Mouse (Mus musculus) heart, postnatal 4 days (tissue): ENCODE data around the gene Copg2. TPM values are rescaled to one million over a fixed set of nuclear protein-coding genes. Genes with fewer than 3 reads are reported as not detected.
A peak's percentile ranks its signal among the peaks of the same experiment; 100 is the strongest.

ENCODE experiments used
- DNase-seq: peaks from one replicate; pipeline ENCODE4 v3.0.0; 2021
- total RNA-seq, 2 experiments: library from RNA; stranded (reverse); gene quantifications; 2 replicates each; pipeline ENCODE4 v1.2.3; 2021

Gene Copg2
- total RNA-seq, 2 experiments from 2014 or later: 50.2 to 50.7 TPM

DNA sequence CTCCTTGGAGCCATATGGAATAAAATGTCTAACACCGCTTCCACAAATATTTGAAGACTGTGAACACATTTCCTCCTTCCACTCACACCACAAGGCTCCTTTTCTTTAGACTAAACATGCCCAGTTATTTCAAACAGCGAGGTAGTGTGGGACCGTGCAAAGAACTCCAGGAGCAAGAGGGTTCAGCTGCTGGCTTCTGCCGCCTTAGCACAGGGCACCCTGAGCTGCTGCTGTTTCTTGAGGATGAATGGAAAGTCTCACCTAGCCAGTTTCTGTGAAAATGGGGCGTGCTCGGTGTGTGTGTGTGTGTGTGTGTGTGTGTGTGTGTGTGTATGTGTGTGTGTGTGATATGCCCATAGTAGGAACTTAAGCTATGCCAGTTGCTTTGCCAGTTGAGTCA, 162.1 kb downstream of the Copg2 start:
- DNase-seq: no peak

DNA sequence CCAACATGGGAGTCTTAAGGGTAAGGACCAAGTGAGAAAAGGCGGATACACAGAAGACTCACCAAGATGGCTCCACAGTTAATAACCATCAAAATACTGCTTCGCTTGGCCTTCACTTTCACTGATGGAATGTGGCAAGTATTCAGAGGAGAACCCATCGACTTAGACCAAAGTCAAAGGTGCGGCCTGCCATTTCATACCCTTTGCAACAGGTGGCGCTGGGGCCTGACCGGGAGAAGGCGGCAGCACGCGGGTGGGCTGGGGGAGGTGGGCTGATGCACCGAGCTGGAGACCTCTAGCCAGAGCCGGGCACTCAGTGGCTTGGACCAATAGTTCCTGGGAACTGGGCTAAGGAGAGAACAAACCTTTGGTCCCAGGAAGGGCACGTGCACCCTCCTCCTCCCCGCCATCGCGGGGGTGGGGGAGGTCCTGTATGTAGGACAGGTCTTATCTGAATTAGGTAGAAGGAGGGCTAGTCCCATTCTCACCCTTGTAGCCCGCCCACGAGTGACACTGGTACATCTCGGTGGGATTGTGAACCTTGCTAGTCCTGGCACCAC, 163.9 kb downstream of the Copg2 start:
- no peak for DNase-seq

- DNase-seq: peak; percentile 62
Measured at GRCm38 (mm10) chr6:30730301-30730971, 166.2 kb downstream of the Copg2 start.

DNA sequence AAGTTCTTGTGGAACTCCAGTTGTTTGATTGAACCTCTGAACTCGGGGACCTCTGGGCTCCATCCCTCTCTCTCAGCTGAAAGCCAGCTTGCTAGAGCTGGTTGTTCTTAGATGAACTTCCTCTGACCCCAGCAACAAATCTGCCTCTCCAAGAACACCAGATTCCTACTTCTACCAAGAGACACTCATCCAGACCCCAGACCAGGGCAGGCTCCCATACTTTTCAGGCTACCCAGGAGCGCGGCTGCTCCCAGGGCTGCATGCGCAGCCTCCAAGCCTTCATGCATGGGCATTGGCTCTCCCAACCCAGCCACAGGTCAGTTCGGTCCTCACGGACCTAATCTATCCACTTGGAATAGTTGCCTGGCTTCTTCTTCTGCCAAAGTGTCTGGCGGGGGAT, 173.3 kb downstream of the Copg2 start, which contains the start of gene Mest:
Gene Mest (plus strand): TSS at position 217 of the 400 bp plus-strand sequence.
- DNase-seq: no peak

- no peak for DNase-seq
Measured at GRCm38 (mm10) chr6:30722385-30723164, 174.0 kb downstream of the Copg2 start.

- no peak for DNase-seq
Measured at GRCm38 (mm10) chr6:30716796-30717195, 179.8 kb downstream of the Copg2 start.

DNA sequence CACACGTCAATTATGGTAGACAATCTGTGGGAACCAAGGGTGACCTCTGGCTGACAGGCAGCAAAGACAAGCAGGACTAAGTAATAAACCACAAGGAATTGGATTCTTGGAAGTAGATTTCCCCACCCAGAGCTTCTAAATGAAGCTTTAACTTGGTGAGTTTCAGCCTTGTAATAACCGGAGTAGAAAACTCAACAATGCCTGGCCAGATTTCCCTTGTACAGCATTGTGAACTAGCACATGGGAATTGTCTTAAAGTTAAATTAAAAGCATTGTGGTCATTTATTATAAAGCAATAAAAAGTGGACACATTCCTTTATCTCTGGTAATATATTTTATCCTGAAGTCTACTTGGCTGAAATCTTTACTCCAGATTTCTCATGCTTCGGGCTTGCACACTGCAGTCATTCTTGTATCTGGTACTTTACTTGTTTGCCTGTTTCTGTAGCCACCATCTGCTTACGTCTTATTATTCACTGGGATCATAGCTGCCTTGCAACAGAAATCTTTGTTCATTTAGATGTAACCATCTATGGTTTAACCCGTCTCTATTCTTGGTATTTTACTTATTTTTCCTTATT, 181.6 kb downstream of the Copg2 start:
- DNase-seq: no peak

GRCm38 (mm10) chr6:30713896-30714295, 182.7 kb downstream of the Copg2 start:
- no peak for DNase-seq

DNA sequence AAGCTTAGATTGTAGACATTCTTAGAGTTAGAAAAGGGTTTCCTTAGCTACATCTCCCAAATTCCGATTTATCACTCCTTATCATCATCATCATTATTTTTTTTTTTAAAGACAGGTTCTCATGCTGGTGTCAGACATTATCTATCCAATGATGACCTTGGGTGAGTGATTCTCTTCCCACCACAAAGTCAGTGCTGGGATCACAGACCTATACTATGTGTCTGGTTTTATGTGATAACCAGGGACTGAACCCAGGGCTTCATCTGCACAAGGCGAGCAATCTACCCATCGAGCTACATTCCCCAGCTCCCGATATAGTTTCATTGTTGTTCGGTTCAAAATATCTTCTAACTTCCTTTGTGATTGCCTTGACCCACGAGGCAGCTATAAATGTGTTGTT, 183.1 kb downstream of the Copg2 start:
- DNase-seq: no peak

- no peak for DNase-seq
Measured at GRCm38 (mm10) chr6:30712484-30712883, 184.1 kb downstream of the Copg2 start.

DNA sequence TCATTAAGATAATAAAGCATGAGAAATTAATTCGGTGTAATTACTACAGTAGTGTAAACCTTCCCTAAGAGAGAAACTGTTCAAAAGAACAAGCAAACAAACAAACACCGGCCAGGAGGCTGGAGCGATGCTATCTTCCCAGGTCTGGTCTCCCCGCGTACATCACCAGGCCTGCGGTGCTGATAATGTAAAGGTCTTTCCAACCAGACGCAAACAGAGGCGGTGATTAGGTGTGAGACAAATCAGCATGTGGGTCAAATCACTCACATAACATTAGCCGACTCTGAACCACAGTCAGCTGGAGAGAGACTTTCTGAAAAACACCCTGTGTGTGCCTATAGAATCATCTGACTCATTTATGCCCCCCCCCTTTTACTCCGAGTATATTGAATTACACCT, 185.2 kb downstream of the Copg2 start:
- no peak for DNase-seq

DNA sequence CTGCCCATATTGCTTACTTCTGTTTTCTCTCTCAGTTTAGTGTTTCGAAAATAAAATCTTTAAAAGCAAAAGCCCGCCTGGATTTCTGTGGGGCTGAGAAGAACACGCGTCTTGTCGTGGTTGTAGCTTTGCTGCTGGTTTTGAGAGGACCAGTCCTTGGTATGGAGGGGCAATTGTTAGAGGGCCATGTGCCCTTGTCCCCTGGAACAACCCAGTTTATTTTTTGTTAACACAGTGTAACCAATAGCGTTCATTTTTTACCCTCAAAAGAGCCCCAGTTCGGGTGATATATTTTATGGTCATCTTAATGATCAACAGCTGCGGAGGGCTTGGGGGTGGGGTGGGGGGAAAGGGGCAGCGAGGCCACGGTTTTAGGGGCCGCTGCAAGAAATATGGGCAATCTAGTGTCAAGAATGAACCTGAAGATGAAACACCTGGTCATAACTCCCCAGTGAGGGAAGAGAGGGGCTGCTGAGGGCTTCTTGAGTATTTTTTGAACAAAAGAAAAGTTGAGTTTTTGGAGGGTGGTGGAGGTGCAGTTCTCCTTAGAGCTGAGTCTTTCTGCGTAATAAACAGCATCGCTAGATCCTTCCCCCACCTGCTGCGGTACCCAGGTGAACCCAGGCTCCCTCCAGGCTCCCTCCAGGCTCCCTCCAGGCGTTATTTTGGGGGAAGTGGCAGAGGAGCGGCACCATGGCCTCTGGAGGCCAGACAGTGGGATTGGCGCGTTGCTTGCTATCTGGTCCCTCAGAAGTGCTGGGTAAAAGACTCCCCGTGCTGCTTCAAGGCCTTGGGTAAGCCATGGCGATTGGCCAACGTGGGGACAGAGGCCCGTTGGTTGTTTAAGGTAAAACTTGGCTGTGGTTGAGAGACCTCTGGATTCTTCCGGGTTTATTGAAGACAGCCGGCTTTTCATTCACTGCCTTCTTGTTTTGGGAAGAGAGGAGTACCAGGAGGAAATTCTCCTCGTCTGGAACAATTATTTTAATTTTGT, 185.9 kb downstream of the Copg2 start:
- DNase-seq: no peak

- no peak for DNase-seq
Measured at GRCm38 (mm10) chr6:30709115-30709514, 187.5 kb downstream of the Copg2 start.

DNA sequence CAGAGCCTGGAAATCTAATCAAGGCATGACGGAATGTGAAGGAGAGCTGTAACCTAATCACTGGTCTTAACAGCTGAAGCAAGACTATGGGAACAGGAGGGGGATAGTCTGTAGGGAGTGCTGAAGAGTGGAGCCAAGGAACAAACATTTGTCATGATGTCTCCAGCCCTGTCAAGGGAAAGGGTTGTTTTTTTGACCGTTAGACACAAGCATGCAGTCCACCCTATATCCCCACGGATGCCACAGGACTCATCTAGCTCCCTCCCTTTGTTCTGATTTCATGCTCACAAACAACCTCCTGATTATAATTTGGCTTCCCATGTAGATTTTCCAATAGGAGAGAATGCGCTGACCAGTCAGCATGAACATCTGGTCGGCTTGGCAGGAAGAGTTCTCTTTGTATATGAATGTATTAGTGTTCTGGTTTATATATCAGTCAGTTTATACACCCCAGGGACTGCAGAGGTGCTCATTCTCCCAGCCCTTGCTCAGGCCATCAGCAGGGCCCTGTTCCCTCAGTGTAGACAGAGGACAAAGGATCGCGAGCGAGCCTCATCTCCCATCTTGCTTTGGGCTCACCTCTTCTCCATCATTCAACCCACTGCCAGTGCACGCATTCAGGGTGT, 192.5 kb downstream of the Copg2 start:
- DNase-seq: peak; percentile 39

GRCm38 (mm10) chr6:30703476-30703875, 193.1 kb downstream of the Copg2 start:
- no peak for DNase-seq

GRCm38 (mm10) chr6:30702881-30703280, 193.7 kb downstream of the Copg2 start:
- DNase-seq: no peak

- DNase-seq: peak; percentile 41
Measured at GRCm38 (mm10) chr6:30700182-30700581, 196.4 kb downstream of the Copg2 start.

GRCm38 (mm10) chr6:30698036-30698435, 198.6 kb downstream of the Copg2 start:
- DNase-seq: peak; percentile 65
